Mouse (Mus musculus) brain, embryonic 18.5 days (tissue): ENCODE data around the gene Gm3625.
"Not testable (repeated sequence)": the region's sequence is repeated elsewhere in the genome, so short reads cannot be mapped to it uniquely, and the experiment has no call there.

Experiments
- DNase-seq: peaks from one replicate; pipeline ENCODE4 v3.0.0-alpha.2; 2012; ENCODE audit warnings: low read depth, low spot score

Gene Gm3625

DNA sequence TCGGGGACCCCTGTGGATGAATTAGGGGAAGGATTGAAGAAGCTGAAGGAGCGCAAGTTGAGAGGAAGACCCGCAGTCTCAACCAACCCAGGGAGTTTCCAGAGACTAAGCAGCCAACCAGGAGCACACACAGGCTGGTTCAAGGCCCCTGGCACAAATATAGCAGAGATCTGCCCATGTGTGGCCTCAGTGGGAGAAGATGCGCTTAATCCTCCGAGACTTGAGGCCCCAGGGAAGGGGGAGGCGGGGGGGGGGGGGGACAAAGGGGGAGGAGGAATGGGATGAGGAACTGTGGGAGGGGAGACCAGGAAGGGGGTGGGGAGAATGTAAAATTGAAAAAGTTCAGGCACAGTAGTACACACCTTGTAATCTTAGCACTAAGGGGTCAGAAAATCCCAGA is 37.3 kb downstream of the Gm3625 start:
- no peak for DNase-seq

DNA sequence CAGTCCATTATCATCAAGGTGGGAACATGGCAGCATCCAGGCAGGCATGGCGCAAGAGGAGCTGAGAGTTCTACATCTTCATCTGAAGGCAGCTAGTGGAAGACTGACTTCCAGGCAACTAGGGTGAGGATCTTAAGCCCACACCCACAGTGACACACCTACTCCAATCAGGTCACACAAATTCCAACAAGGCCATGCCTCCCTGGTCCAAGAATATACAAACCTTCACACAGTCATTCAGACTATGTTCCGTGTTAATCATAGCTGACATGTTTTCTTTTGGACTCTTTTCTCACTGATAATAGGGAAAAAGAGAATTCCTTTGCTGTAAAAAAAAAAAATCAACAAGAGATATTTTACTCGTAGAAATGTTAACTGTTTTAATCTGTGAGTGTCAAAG is 39.0 kb downstream of the Gm3625 start:
- not testable (repeated sequence) for DNase-seq

DNA sequence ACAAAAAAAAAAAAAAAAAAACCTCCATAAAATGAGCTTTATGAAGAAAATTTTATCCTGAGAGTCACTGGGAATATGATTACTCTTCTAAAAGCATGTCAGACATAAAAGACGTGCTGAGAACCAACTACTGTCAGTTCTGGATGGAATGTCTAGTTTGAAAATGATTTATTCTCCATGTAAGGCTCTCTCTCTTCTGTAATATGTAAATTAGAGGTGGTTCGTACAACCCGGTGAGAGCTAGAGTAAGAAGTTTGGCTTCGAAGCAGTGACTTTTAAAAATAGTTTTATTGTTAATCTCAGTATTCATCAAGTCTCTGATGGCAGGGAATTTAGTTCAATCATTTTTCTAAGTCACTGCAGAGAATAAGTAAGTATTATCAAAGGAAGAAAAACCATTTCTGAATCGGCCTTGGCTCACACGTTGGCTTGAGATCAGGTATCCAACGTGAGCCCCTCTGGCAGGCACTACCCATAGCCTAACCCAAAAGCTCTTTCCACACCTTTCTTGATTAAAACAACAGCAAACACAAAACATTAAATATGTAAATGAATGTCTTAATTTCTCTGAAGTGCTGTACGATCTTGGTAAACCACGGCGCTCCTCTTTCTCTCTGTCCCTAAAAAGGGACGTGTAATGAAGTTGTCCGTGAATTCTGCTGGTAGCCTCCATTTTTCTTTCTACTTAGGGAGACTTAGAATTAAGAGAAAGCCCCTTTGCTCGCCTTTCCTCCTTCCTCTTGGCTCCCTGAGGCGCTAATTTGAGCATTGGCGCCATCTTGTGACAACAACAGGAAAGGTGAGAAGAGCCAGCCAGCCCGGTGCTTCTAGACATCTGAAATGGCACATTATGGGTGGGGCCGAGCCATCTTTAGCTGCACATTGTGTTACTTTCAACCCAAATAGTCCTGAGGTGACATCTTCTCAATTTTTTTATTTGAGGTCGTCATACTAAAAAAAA is 44.4 kb downstream of the Gm3625 start:
- DNase-seq = peak; percentile 81

DNA sequence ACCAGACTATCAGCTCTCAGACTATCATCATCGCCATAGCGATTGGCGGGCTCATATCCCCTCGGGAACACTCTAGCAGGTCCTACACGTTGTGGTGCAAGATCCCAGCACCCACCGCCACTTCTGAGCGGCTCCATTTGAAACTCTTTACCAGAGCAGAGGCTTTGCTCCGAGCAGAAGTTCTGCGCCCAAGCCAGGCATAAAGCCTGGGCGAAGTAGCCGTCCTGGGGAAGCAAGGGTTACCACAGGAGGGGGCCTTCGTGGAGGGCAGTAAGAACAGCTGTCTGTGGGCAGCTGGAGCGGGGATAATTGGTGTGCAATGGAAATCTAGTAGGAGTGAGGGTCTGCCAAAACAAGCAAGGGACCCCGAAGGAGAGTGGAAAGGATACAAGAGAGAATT is 45.2 kb downstream of the Gm3625 start:
- no peak for DNase-seq

DNA sequence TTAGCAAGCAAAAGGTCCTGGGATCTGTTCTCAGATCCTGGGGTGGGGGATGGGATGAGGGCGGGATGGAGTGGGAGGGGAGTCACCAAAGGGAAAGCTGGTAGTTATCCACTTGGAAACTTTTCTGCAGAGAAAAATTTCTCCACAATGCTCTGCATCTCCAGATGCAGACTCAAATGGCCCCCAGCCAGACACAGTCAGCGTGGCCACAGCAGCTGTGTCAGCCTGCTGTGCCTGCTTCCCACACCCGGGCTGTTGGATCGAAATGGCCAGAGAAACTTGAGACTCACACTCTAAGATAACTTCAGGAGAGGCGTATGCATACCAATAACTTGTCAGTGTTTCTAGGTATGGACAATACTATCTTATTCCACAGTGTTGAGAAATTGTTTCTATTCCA is 46.2 kb downstream of the Gm3625 start:
- DNase-seq = no peak

DNA sequence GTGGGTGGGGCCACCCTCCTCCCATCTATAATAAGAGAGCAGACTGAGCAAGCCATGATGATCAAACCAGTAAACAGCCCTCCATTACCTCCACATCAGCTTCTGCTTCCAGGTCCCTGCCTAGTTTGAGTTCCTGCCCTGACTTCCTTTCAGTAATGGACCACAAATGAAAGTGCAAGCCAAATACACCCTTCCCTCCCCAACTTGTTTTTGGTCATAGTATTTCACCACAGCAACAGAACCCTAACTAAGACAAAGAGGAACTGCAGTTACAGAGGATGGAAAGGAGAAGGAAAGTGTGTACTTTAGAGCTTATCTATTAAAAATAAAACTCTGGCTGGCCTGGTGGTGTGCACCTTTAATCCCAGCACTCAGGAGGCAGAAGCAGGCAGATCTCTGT is 47.3 kb downstream of the Gm3625 start:
- no peak for DNase-seq

DNA sequence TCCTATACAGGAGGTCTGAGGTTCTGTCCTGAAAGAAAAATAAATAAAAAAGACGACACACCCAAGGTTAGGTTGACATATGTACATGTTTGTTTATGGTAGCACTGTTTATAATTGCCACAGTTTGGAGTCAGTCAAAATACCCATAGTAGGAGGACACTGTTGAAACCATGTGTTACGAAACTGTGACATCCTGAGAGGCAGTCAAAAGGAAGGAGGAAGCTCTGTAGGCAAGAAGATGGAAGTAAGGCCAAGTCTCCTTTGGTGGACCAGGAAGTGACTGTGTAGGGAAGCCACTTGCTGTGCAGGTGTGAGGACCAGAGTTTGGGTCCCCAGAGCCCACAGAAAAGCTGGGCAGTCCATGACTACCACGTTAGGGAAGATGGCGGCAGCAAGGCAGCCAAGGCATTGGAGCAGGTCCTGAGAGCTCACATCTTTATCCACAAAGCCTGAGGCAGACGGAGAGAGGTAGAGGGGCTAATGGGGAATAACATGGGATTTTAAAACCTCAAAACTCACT is 48.3 kb downstream of the Gm3625 start:
- DNase-seq = no peak
